Mouse (Mus musculus): ENCODE data around the gene Zfp410.

Zfp410 gene

GRCm38 (mm10) chr12:84361555-84362489 is 45.2 kb downstream of the Zfp410 start, which contains the start of the genes Coq6 and Fam161b:
Coq6 (plus strand) TSS chr12:84361657.
Fam161b (minus strand) TSS chr12:84361833.
- peak; percentile 93 for DNase-seq (ENCODE audit: low spot score in 2 of 2)

GRCm38 (mm10) chr12:84362872-84363271 is 46.2 kb downstream of the Zfp410 start:
- no peak for DNase-seq (ENCODE audit: low spot score in 2 of 2)

DNA sequence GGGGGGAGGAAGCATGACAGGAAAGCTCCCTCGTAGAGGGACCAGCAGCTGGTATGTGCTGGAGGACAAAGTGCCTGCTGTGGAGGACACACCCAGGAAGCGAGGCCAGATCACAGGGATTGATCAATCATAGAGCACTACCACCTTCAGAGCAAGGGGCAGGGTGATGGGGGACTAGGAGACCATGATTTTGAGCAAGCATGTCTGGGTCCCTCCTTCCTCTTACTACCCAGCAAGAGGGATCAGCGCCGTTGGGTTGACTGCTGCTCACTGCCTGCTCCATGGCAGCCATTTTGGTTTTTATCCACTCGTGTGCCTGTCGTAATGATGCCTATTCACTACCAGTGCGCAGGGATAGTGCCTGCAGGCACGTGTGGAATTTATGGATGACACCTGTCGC is 47.6 kb downstream of the Zfp410 start:
- no peak for DNase-seq (ENCODE audit: low spot score in 2 of 2)

DNA sequence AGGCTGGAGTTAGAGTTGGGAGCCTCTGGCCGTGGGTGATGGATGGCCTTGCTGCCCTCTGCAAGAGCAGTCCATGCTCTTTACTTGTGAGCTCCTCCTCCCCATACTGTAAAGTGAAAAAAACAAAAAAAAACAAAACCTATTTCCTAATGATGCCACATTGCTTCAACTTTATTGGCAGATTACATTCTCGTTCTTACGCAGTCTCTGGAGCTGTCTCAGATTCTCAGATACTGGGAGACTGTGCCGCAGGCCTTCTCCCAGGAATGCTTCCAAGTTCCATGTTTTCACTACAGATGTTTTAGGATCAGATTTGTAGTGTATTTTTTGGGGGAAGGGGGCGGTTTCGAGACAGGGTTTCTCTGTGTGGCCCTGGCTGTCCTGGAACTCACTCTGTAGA is 48.5 kb downstream of the Zfp410 start:
- no peak for DNase-seq (ENCODE audit: low spot score in 2 of 2)

DNA sequence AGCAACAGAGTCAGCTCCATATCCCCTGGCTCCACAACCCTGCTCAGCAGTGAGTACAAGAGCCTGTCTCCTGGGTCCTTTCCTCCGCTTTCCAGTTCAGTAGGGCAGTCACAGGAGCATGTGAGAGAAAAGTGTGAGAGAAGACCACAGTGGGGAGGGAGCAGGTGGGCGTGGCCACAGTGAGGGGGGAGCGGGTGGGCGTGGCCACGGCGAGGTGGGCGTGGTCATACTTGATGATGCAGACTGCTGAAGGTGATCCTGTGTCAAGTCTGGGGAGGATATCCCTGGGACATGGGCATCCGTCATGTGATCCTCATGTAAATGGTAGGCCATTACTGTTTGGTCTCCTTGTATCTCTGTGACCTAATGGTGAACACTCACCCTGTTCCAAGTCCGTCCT is 50.3 kb downstream of the Zfp410 start:
- DNase-seq (ENCODE audit: low spot score in 2 of 2), result no peak

DNA sequence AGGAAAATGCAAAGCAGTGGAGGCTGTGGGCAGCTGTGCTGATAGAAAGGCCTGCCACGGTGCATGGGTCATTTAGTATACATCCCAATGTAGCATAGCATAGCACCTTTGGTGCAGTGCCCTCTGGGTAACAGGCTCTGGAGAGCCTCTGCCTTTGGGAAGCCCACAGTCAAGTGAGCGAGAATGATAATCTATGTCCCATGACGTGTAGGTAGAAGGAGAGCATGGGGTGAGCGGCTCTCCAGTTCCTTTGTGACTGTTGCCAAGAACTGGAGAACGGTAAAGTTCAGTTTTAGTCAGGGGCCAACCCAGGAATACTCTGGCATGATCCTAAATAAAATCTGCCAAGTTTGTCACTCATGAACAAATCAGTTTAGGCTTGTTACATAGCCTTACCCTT is 55.0 kb downstream of the Zfp410 start:
- no peak for DNase-seq (ENCODE audit: low spot score in 2 of 2)

GRCm38 (mm10) chr12:84373831-84374481 is 57.3 kb downstream of the Zfp410 start:
- DNase-seq (ENCODE audit: low spot score in 2 of 2), result no peak

GRCm38 (mm10) chr12:84382369-84382768 is 65.7 kb downstream of the Zfp410 start:
- DNase-seq (ENCODE audit: low spot score in 2 of 2), result no peak

DNA sequence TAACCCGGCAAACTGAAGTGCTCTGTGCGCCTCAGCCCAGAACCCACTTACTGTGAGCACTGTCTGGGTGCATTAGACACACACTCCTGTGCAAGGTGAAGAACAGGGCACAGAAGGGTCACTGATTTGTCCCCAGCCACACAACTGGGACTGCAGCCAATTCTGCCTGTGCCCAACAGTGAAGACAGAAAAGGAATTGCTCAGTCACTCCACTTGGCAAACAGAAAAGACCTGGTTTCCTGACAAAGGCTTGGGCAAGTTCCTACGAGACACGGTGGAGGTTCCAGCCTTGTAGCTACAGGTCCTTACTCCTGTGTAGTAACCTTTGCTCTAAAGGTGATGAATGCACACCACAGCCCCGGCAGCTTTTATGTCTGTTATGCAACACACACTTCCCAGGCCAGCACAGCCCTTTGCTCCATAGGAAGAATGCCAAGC is 68.0 kb downstream of the Zfp410 start:
- DNase-seq (ENCODE audit: low spot score in 2 of 2), result no peak

DNA sequence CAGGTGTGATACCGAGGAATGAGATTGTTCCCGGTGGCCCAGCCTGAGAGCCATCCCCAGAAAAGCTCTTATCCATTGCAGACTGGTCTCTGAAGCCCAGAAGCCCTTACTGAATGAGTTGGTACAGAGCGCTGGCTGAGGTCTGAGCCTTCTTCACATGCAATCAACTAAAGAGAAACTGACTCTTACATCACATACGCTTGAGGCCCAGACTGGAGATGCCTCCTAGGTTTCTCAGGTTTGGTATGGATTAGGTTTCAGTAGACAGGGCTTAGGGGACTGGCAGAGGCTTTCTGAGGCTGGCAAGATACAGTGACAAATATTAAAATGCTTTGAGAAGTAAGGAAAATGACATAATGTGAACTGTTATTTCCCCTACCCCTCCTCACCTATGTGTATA is 68.8 kb downstream of the Zfp410 start:
- no peak for DNase-seq (ENCODE audit: low spot score in 2 of 2)

DNA sequence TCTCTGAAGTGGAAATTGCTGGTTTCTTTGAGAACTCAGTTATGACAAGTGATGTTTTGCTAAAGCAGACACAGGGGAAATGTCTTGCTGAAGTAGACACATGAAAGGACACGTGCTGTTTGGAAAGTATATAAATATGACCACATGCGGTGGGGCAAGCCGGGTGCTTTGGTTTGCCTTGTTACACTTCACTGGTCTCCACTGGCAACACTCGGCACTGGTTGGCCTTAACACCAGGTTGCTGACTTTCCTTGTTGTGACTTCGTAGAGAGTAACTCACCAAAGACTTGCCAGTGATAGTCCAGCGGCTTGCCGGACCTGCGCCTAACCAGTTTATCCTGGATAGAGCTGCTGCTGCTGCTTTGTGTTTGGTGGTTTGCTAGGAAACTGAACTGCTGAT is 71.4 kb downstream of the Zfp410 start:
- DNase-seq (ENCODE audit: low spot score in 2 of 2), result no peak

- DNase-seq (ENCODE audit: low spot score in 2 of 2), result no peak
Measured at GRCm38 (mm10) chr12:84388774-84389400, 72.2 kb downstream of the Zfp410 start.

DNA sequence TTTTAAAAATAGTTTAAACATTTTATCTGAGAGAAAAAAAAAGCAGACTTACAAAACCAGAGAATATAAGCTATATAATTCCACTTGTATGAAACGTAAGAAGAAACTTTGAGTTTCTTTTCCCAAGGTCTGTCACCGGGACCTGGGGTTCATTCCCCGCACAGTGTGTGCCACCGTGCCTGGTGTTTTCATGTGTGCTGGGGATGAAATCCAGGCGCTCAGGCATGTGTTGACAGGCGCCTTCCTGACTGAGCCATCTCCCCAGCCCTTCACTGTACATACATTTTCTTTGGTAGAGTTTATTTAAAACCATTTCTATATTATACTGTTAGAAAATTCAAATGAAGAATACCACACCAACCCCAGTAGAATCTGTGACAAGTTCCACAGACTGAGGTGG is 73.7 kb downstream of the Zfp410 start:
- no peak for DNase-seq (ENCODE audit: low spot score in 2 of 2)

GRCm38 (mm10) chr12:84392681-84393080 is 76.0 kb downstream of the Zfp410 start:
- DNase-seq (ENCODE audit: low spot score in 2 of 2), result no peak
